Mouse (Mus musculus) heart, embryonic 12.5 days (tissue): ENCODE results near the gene Amd1. TPM values are rescaled to one million over a fixed set of nuclear protein-coding genes. Genes with fewer than 3 reads are reported as not detected.
A peak's percentile ranks its signal among the peaks of the same experiment; 100 is the strongest.
"Not testable (repeated sequence)": the region's sequence is repeated elsewhere in the genome, so short reads cannot be mapped to it uniquely, and the experiment has no call there.

Experiments
- ATAC-seq: fragments of 200-750 bp; cut with Nextera tagmentation; 2 replicates; pipeline ENCODE4 v1.8.0; 2017; ENCODE audit warnings: moderate TSS enrichment, moderate library complexity; ENCODE audit not compliant: insufficient number of reproducible peaks, low FRiP score
- H3K27ac ChIP-seq: fragments of 300-500 bp; sonication (generic); 2 replicates; pipeline ENCODE4 v1.5.1; 2016; ENCODE audit warnings: mild to moderate bottlenecking, moderate library complexity; ENCODE audit not compliant: poor library complexity, severe bottlenecking
- H3K27me3 ChIP-seq: fragments of 300-500 bp; sonication (generic); replicated peaks from 2 replicates; pipeline ENCODE4 v1.6.1; 2016; ENCODE audit warnings: mild to moderate bottlenecking, moderate library complexity
- H3K36me3 ChIP-seq: fragments of 300-500 bp; sonication (generic); 2 replicates; pipeline ENCODE4 v1.6.1; 2016; ENCODE audit warnings: mild to moderate bottlenecking, moderate library complexity
- H3K4me1 ChIP-seq: fragments of 300-500 bp; sonication (generic); replicated peaks from 2 replicates; pipeline ENCODE4 v1.6.1; 2016; ENCODE audit warnings: mild to moderate bottlenecking
- H3K4me2 ChIP-seq: fragments of 300-500 bp; sonication (generic); 2 replicates; pipeline ENCODE4 v1.6.1; 2016; ENCODE audit warnings: mild to moderate bottlenecking, moderate library complexity
- H3K4me3 ChIP-seq: fragments of 300-500 bp; sonication (generic); 2 replicates; pipeline ENCODE4 v1.5.1; 2016; ENCODE audit warnings: mild to moderate bottlenecking
- H3K9ac ChIP-seq: fragments of 300-500 bp; sonication (generic); 2 replicates; pipeline ENCODE4 v1.6.1; 2016; ENCODE audit warnings: mild to moderate bottlenecking, moderate library complexity
- H3K9me3 ChIP-seq: fragments of 300-500 bp; sonication (generic); replicated peaks from 2 replicates; pipeline ENCODE4 v1.6.1; 2016; ENCODE audit warnings: mild to moderate bottlenecking, moderate library complexity
- WGBS: fragments of 180-500 bp; shearing (Covaris S2); methylation state at CpG from one replicate; pipeline ENCODE4 v1.1.7; 2016; 5-methylcytosine and 5-hydroxymethylcytosine counted together
- polyA plus RNA-seq: library from polyadenylated mRNA; unstranded; fragments of >200 nt; fragmentation: Nextera tagmentation; extraction: Ambion mirVana; gene quantifications from 2 replicates; pipeline ENCODE4 v1.2.1, GENCODE M21; 2016

The Amd1 gene
- polyA plus RNA-seq, 1 experiment from 2014 or later, result 47.1 TPM

DNA sequence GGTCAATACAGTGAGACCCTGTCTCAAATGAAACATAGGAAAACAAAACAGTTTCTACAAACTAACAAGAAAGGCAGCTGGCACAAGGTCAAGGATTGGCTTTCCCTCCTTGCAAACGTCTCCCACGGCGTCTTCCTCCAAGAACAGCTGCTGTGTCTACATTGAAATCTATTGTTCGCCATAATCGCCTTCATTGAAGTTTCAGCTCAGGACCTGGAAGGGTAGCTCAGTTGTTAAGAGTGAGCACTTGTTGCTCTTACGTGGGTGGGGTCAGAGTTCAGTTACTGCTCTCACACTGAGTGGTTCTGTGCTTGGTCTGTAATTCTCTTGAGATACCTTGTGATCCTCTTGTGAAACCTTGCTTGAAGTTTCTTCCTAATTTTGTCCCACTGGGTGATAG lies 30.9 kb upstream of the Amd1 start:
- Histone ChIP-seq H3K4me3 (no peak overlapping the region), H3K36me3 (no peaks in the 10 kb centered on the region), H3K9me3 (no peaks in the 10 kb centered on the region; the same call in none of the 2 replicates), H3K9ac (no peak overlapping the region), H3K27ac (no peak overlapping the region), H3K27me3 (no peaks in the 10 kb centered on the region), H3K4me1 (peaks cover 5% of the 10 kb centered on the region), H3K4me2 (no peak overlapping the region)
- 78% methylated on average over 6 of the region's 6 CpGs for WGBS
- no peak for ATAC-seq

DNA sequence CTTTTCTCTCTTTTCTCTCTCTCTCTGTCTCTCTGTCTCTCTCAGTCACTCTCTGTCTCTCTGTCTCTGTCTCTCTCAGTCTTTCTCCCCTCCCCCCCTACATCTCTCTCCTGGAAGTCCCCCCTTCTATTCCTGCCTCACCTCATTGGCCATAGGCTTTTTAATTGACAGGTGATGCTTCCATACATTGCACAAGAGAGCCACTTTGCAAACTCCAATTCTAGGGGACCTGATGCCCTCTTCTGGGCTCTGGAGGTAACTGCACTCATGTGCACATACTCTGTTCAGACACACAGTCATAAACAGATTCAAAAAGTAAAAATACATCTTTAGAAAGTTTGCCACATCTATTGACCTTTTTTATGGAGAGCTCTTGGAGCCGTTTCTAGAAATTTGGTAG lies 28.3 kb upstream of the Amd1 start:
- 71% methylated on average over 1 of the region's 1 CpGs for WGBS
- H3K4me3 ChIP-seq, result no peak overlapping the region
- H3K9ac ChIP-seq, result no peak overlapping the region
- H3K27me3 ChIP-seq, result no peaks in the 10 kb centered on the region
- no peak overlapping the region for H3K27ac ChIP-seq
- no peaks in the 10 kb centered on the region for H3K36me3 ChIP-seq
- H3K9me3 ChIP-seq, result no peaks in the 10 kb centered on the region; the same call in 1 of the 2 replicates
- H3K4me1 ChIP-seq, result peaks cover 8% of the 10 kb centered on the region
- ATAC-seq, result no peak
- no peak overlapping the region for H3K4me2 ChIP-seq

DNA sequence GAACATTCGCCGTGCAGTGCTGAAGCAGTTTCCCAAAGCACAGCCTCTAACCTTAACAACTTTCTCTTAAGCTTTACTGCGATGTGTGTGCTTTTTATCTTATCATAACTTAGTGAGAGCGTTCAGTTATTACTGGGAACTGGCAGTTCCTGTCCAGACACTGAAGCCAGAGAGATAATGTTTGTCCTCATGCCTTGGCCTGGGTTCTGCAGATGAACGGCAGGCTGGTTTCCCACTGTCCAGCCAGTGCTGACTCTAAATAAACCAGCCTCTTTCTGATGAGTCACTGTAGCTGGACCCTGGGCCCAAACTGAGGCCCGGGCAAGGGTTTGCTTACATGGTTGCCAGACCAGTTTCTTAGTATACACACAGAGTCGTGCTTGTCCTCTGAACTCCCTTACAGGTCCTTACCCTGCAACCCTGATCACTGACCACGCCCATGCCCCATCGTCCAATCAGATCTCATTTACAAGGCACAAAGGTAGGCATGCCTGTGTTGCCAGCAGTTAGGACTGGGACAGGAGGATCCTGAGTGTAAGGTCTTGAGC lies 26.1 kb upstream of the Amd1 start:
- H3K4me3 ChIP-seq, result no peak overlapping the region
- ATAC-seq, result peak; percentile 85
- WGBS, result 28% methylated on average over 9 of the region's 9 CpGs
- H3K4me1 ChIP-seq, result peaks cover 8% of the 10 kb centered on the region
- H3K27ac ChIP-seq, result peak overlapping the region; percentile 69
- H3K4me2 ChIP-seq, result peak overlapping the region; percentile 24; the same call in 1 of the 2 replicates
- no peaks in the 10 kb centered on the region for H3K27me3 ChIP-seq
- H3K36me3 ChIP-seq, result no peaks in the 10 kb centered on the region
- H3K9me3 ChIP-seq, result no peaks in the 10 kb centered on the region; the same call in 1 of the 2 replicates
- no peak overlapping the region for H3K9ac ChIP-seq

GRCm38 (mm10) chr10:40320306-40320705 lies 18.3 kb upstream of the Amd1 start:
- ATAC-seq, result no peak
- no peaks in the 10 kb centered on the region for H3K36me3 ChIP-seq
- H3K9ac ChIP-seq, result no peak overlapping the region
- no peak overlapping the region for H3K4me2 ChIP-seq
- no peak overlapping the region for H3K4me3 ChIP-seq
- no peaks in the 10 kb centered on the region for H3K27me3 ChIP-seq
- no peaks in the 10 kb centered on the region for H3K9me3 ChIP-seq
- H3K27ac ChIP-seq, result no peak overlapping the region
- H3K4me1 ChIP-seq, result no peaks in the 10 kb centered on the region
- WGBS, result 92% methylated on average over 10 of the region's 10 CpGs

DNA sequence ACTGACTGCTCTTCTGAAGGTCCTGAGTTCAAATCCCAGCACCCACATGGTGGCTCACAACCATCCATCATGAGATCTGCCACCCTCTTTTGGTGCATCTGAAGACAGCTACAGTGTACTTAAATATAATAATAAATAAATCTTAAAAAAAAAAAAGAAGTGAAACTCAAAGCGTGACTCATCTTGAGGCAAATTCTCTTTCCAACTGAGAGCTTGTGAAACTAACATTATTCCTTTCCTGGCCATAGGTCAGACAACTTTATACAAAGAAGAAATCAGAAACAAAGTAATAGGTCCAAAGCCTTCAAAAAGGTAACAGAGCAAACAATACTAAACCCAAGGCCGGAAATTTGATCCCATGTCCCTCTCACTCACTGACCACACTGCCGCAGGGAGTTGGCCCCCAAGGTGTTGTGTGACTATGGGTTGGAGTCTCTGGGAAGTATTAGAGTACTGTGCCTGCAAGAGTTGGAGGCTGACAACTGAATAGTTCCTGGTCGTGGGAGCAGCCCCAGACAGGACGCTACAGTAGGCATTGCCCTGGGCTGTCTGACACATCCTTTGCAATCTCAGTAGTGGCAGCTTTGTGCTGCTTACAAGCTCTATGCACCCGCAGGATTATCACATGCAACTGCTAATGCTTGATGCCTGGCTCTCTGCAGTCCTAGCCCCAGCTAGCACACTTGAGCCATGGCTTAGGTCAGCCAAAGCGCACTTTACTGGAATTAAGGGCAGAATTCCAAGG lies 15.0 kb upstream of the Amd1 start:
- Histone ChIP-seq H3K9ac (no peak overlapping the region), H3K27ac (no peak overlapping the region), H3K27me3 (no peaks in the 10 kb centered on the region), H3K4me3 (no peak overlapping the region), H3K36me3 (no peaks in the 10 kb centered on the region), H3K9me3 (no peaks in the 10 kb centered on the region), H3K4me2 (no peak overlapping the region), H3K4me1 (peaks cover 10% of the 10 kb centered on the region)
- 46% methylated on average over 7 of the region's 7 CpGs for WGBS
- ATAC-seq, result no peak

- WGBS, result 60% methylated on average over 4 of the region's 4 CpGs
- Histone ChIP-seq H3K9me3 (no peaks in the 10 kb centered on the region), H3K36me3 (no peaks in the 10 kb centered on the region), H3K27ac (no peak overlapping the region), H3K4me3 (no peak overlapping the region), H3K4me2 (no peak overlapping the region), H3K9ac (no peak overlapping the region), H3K4me1 (peaks cover 20% of the 10 kb centered on the region), H3K27me3 (no peaks in the 10 kb centered on the region)
- no peak for ATAC-seq
These were observed 10.8 kb upstream of the Amd1 start for GRCm38 (mm10) chr10:40312781-40313180.

DNA sequence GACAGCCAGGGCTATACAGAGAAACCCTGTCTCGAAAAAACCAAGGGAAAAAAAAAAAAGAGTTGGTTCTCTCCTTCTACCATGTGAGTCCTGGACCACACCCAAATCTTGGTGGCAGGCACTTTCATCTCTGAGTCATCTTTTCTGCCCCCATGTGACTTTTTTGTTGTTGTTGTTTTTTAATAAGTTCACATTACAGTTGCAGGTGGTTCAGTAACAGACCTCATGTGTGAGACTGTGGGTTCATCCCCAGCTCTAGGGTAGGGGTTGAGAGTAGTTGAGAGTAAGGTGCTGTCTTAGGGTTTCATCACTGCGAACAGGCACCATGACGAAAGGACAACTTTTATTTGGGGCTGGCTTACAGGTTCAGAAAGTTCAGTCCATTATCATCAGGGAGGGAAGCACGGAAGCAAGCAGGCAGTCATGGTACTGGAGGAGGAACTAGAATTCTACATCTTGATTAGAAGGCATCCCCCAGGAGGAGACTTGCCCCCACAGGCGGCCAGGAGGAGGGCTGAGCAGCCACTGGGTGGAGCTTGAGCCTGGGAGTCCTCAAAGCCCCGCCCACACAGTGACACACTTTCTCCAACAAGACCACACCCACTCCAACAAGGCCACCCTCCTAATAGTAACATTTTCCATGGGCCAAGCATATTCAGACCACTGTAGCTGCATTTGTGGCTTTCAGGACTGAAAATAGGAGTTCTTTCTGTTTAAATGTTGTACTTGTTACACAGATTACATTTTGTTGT lies 8.1 kb upstream of the Amd1 start:
- no peak overlapping the region for H3K4me3 ChIP-seq
- H3K9me3 ChIP-seq, result 0 out of 2 replicates have a peak, but pooled peaks cover 3% of the 10 kb centered on the region
- peak; percentile 87 for ATAC-seq
- H3K27ac ChIP-seq, result no peak overlapping the region
- H3K9ac ChIP-seq, result no peak overlapping the region
- H3K27me3 ChIP-seq, result no peaks in the 10 kb centered on the region
- 51% methylated on average over 6 of the region's 6 CpGs for WGBS
- peaks cover 20% of the 10 kb centered on the region for H3K4me1 ChIP-seq
- 0 out of 2 replicates have a peak overlapping the region, but pooled peaks have one; percentile 10 for H3K4me2 ChIP-seq
- no peaks in the 10 kb centered on the region for H3K36me3 ChIP-seq

DNA sequence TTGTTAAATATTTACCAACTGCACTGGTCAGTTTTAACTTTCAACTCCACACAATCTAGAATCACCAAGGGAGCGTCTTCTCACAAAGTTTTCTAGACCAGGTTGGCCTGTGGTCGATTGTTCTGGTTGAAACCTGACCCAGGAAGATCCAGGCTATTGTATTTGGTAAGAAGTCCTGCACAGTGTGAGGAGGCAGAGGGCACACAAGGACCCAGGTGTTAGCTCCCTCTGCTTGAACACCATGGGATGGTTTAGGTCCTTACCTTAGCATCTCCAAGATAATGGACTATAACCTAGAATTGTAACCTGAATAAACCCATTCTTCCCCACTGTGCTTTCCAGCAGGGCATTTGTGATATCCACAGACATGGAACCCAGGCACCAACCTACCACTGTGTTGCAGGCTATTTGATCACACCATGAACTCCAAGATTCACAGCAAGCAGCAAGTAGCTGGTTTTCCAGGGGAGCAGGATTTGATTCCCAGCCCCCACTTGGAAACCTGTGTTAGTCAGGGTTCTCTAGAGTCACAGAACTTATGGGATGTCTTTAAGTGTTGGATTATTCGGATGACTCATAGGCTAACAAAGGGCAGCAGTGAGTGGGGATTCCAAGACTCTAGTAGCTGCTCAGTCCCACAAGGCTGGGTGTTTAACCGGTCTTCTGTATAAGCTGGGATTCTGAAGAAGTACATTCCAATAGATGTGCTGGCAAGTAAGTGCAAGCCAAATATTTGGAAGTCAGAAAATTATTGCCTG lies 6.0 kb upstream of the Amd1 start:
- Histone ChIP-seq H3K4me3 (no peak overlapping the region), H3K4me2 (no peak overlapping the region), H3K27me3 (no peaks in the 10 kb centered on the region), H3K9me3 (0 out of 2 replicates have a peak, but pooled peaks cover 3% of the 10 kb centered on the region), H3K27ac (no peak overlapping the region), H3K4me1 (peaks cover 17% of the 10 kb centered on the region), H3K36me3 (no peaks in the 10 kb centered on the region), H3K9ac (no peak overlapping the region)
- ATAC-seq, result no peak
- 63% methylated on average over 4 of the region's 4 CpGs for WGBS

GRCm38 (mm10) chr10:40305989-40306388 lies 4.0 kb upstream of the Amd1 start:
- no peaks in the 10 kb centered on the region for H3K36me3 ChIP-seq
- no peak for ATAC-seq
- 0 out of 2 replicates have a peak, but pooled peaks cover 3% of the 10 kb centered on the region for H3K9me3 ChIP-seq
- WGBS, result 93% methylated on average over 1 of the region's 1 CpGs
- no peak overlapping the region for H3K27ac ChIP-seq
- peaks cover 5% of the 10 kb centered on the region; the same call in 1 of the 2 replicates for H3K4me1 ChIP-seq
- H3K27me3 ChIP-seq, result no peaks in the 10 kb centered on the region
- H3K4me3 ChIP-seq, result no peak overlapping the region
- H3K9ac ChIP-seq, result no peak overlapping the region
- H3K4me2 ChIP-seq, result no peak overlapping the region

GRCm38 (mm10) chr10:40301181-40302075 lies 558 bp downstream of the Amd1 start:
- ATAC-seq, result peak; percentile 53

More at GRCm38 (mm10) chr10:40301181-40302075, 558 bp downstream of the Amd1 start:
- not testable (repeated sequence) for H3K27me3 ChIP-seq, H3K36me3 ChIP-seq, H3K9me3 ChIP-seq
- Histone ChIP-seq H3K4me2 (peak overlapping the region; percentile 79), H3K4me3 (peak overlapping the region; percentile 97), H3K4me1 (peaks cover 22% of the 10 kb centered on the region), H3K27ac (peak overlapping the region; percentile 92), H3K9ac (peak overlapping the region; percentile 98)
- WGBS, result under 1% methylated on average over 64 of the region's 91 CpGs
